Mouse (Mus musculus): ENCODE measurements around the gene Dnajc1.

DNA sequence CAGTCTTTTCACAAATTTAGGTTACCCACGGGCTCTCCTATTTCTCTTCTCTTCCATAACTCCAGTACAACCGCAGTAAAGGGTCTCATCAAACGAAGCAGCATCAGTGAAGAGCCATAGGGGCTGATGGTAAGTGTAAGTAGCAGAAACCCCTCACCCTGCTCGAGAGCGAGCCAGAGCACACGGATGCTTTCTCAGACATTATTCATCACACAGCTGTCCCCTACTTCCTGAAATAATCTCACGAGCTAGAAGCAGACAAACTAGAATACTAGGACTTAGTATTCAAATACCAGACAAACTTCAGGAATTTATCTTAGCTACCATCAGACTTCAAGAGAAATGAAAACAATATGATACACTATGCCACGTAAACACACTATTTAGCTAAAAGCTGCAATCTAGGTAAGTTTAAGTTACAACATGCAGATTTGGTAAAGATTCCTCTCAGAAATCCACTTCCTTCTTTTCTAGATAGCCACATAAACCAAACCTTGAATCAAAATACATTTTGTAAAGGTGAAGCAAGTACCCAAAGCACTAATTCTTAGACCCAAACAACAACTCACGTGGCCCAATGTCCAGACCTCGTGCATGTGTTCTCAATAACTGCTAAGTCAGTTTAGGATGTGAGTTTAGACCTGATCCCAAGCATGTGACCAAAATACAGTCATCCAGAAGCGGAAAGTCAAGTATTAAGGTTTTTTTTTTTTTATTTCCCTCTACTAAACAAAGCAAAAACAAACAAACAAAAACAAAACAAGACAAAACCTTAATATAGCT, 20.0 kb downstream of the Dnajc1 start:
- TF ChIP-seq CTCF (conservative IDR thresholded peaks at IDR 0.05; ENCODE audit: low read length) (no peak), POU5F1 (IDR thresholded peaks at IDR 0.05; ENCODE audit: borderline replicate concordance, low read length) (no peak), NANOG (IDR thresholded peaks at IDR 0.05; ENCODE audit: borderline replicate concordance, low read length) (no peak)

Measured in E14TG2a.4 (cell line).